Mouse (Mus musculus) MEL (cell line): ENCODE results near the gene Sdhaf4. TPM values are rescaled to one million over a fixed set of nuclear protein-coding genes. Genes with fewer than 3 reads are reported as not detected.

ENCODE experiments used
- DNase-seq: peaks from one replicate; pipeline ENCODE4 v3.0.0; 2011; ENCODE audit warnings: low read depth, low spot score
- H3K27ac ChIP-seq: 2 replicates; pipeline ENCODE4 v1.5.1; 2012; ENCODE audit warnings: low read depth, mild to moderate bottlenecking, control low read depth, low read length, moderate library complexity; ENCODE audit not compliant: control insufficient read depth
- H3K27me3 ChIP-seq, 2 experiments: fragments of 150-350 bp in 1 of 2; sonication (generic) in 1 of 2; 2 replicates each; pipeline ENCODE4 v1.6.1; 2012; ENCODE audit warnings: low read length in 2 of 2, mild to moderate bottlenecking in 2 of 2, improper control_type of control experiment in 1 of 2, moderate library complexity in 1 of 2; ENCODE audit not compliant: insufficient read depth in 2 of 2, control insufficient read depth in 1 of 2
- H3K36me3 ChIP-seq, 2 experiments: 2 replicates each; pipeline ENCODE4 v1.6.1; 2012 to 2014; ENCODE audit warnings: low read length in 2 of 2, improper control_type of control experiment in 1 of 2, inconsistent platforms in 1 of 2, mild to moderate bottlenecking in 1 of 2; ENCODE audit not compliant: insufficient read depth in 2 of 2, control insufficient read depth in 1 of 2
- H3K4me1 ChIP-seq, 2 experiments: fragments of 150-350 bp in 1 of 2; sonication (generic) in 1 of 2; 2 replicates each; pipeline ENCODE4 v1.6.1; 2012; ENCODE audit warnings: low read length in 2 of 2, improper control_type of control experiment in 1 of 2, mild to moderate bottlenecking in 1 of 2; ENCODE audit not compliant: insufficient read depth in 2 of 2, control insufficient read depth in 1 of 2
- H3K4me3 ChIP-seq, 2 experiments: fragments of 150-350 bp in 1 of 2; sonication (generic) in 1 of 2; 2 replicates each; pipeline ENCODE4 v1.5.1; 2012; ENCODE audit warnings: low read depth in 2 of 2, low read length in 2 of 2, mild to moderate bottlenecking in 2 of 2, moderate library complexity in 2 of 2, control low read depth in 1 of 2, improper control_type of control experiment in 1 of 2; ENCODE audit not compliant: control insufficient read depth in 1 of 2, insufficient read depth in 1 of 2
- H3K79me2 ChIP-seq: 2 replicates; pipeline ENCODE4 v1.6.1; 2012; ENCODE audit warnings: mild to moderate bottlenecking, low read length, moderate library complexity; ENCODE audit not compliant: control insufficient read depth, poor library complexity, insufficient read depth
- H3K9ac ChIP-seq: 2 replicates; pipeline ENCODE4 v1.6.1; 2012; ENCODE audit warnings: low read depth, mild to moderate bottlenecking, control low read depth, low read length, moderate library complexity; ENCODE audit not compliant: control insufficient read depth, poor library complexity, severe bottlenecking
- H3K9me3 ChIP-seq: fragments of 150-350 bp; sonication (generic); replicated peaks from 2 replicates; pipeline ENCODE4 v1.6.1; 2012; ENCODE audit warnings: mild to moderate bottlenecking, low read length, improper control_type of control experiment, moderate library complexity; ENCODE audit not compliant: insufficient read depth
- BHLHE40 ChIP-seq: IDR thresholded peaks from 2 replicates; pipeline ENCODE4 v1.6.1; 2012; ENCODE audit warnings: low read depth, mild to moderate bottlenecking, inconsistent platforms, low read length, improper control_type of control experiment, borderline replicate concordance
- CHD2 ChIP-seq: IDR thresholded peaks from 2 replicates; pipeline ENCODE4 v1.6.1; 2011; ENCODE audit warnings: low read length, improper control_type of control experiment
- CTCF ChIP-seq, 3 experiments: IDR thresholded peaks in 2 of 3; conservative IDR thresholded peaks in 1 of 3; 2 replicates each; pipeline ENCODE4 v1.5.1; 2011 to 2012; ENCODE audit warnings: low read length in 3 of 3, low read depth in 2 of 3, mild to moderate bottlenecking in 2 of 3, improper control_type of control experiment in 1 of 3, inconsistent platforms in 1 of 3, mixed read lengths in 1 of 3, moderate library complexity in 1 of 3; ENCODE audit not compliant: control insufficient read depth in 1 of 3, insufficient read depth in 1 of 3, poor library complexity in 1 of 3, severe bottlenecking in 1 of 3
- ELF1 ChIP-seq: IDR thresholded peaks from 2 replicates; pipeline ENCODE4 v1.6.1; 2014; ENCODE audit warnings: low read depth, mild to moderate bottlenecking, inconsistent platforms, low read length, improper control_type of control experiment, moderate library complexity
- EP300 ChIP-seq, 2 experiments: IDR thresholded peaks; 2 replicates each; pipeline ENCODE4 v1.6.1; 2011; ENCODE audit warnings: improper control_type of control experiment in 2 of 2, low read length in 2 of 2, low read depth in 1 of 2, mild to moderate bottlenecking in 1 of 2
- ETS1 ChIP-seq: IDR thresholded peaks from 2 replicates; pipeline ENCODE4 v1.6.1; 2012; ENCODE audit warnings: low read depth, mild to moderate bottlenecking, inconsistent platforms, low read length, improper control_type of control experiment, moderate library complexity
- GABPA ChIP-seq: IDR thresholded peaks from 2 replicates; pipeline ENCODE4 v1.6.1; 2012; ENCODE audit warnings: low read depth, mild to moderate bottlenecking, inconsistent platforms, low read length, improper control_type of control experiment, moderate library complexity
- HCFC1 ChIP-seq: IDR thresholded peaks from 2 replicates; pipeline ENCODE4 v1.6.1; 2012; ENCODE audit warnings: low read depth, mild to moderate bottlenecking, inconsistent platforms, low read length, improper control_type of control experiment, moderate library complexity
- KAT2A ChIP-seq: conservative IDR thresholded peaks from 2 replicates; pipeline ENCODE4 v1.6.1; 2012; ENCODE audit warnings: low read depth, low read length, improper control_type of control experiment, inconsistent platforms
- MAFK ChIP-seq: IDR thresholded peaks from 2 replicates; pipeline ENCODE4 v1.6.1; 2011; ENCODE audit warnings: low read depth, mild to moderate bottlenecking, low read length, improper control_type of control experiment, borderline replicate concordance
- MAX ChIP-seq: IDR thresholded peaks from 2 replicates; pipeline ENCODE4 v1.6.1; 2011; ENCODE audit warnings: low read length, improper control_type of control experiment
- MEF2A ChIP-seq: IDR thresholded peaks from 2 replicates; pipeline ENCODE4 v1.6.1; 2014; ENCODE audit warnings: low read depth, mild to moderate bottlenecking, inconsistent platforms, low read length, improper control_type of control experiment; ENCODE audit not compliant: poor library complexity, insufficient replicate concordance, severe bottlenecking; ENCODE audit errors: extremely low read depth
- MXI1 ChIP-seq: IDR thresholded peaks from 2 replicates; pipeline ENCODE4 v1.6.1; 2011; ENCODE audit warnings: mild to moderate bottlenecking, low read depth, low read length, improper control_type of control experiment
- MYB ChIP-seq: IDR thresholded peaks from 2 replicates; pipeline ENCODE4 v1.6.1; 2011; ENCODE audit warnings: mild to moderate bottlenecking, low read depth, low read length, improper control_type of control experiment
- MYC ChIP-seq: IDR thresholded peaks from 2 replicates; pipeline ENCODE4 v1.6.1; 2011; ENCODE audit warnings: low read depth, mild to moderate bottlenecking, low read length, improper control_type of control experiment, moderate library complexity
- NRF1 ChIP-seq: IDR thresholded peaks from 2 replicates; pipeline ENCODE4 v1.6.1; 2014; ENCODE audit warnings: low read depth, mild to moderate bottlenecking, inconsistent platforms, low read length, improper control_type of control experiment, moderate library complexity; ENCODE audit not compliant: poor library complexity, insufficient read depth, severe bottlenecking
- POLR2AphosphoS2 ChIP-seq: IDR thresholded peaks from 2 replicates; pipeline ENCODE4 v1.6.1; 2011; ENCODE audit warnings: low read length, improper control_type of control experiment
- POLR2AphosphoS5 ChIP-seq: IDR thresholded peaks from 2 replicates; pipeline ENCODE4 v1.6.1; 2012; ENCODE audit warnings: low read depth, borderline replicate concordance, mild to moderate bottlenecking, inconsistent platforms, low read length, moderate library complexity, mixed read lengths
- RCOR1 ChIP-seq: IDR thresholded peaks from 2 replicates; pipeline ENCODE4 v1.6.1; 2012; ENCODE audit warnings: low read depth, mild to moderate bottlenecking, inconsistent platforms, low read length, improper control_type of control experiment
- SIN3A ChIP-seq: IDR thresholded peaks from 2 replicates; pipeline ENCODE4 v1.6.1; 2012; ENCODE audit warnings: low read length, improper control_type of control experiment, inconsistent platforms
- SMC3 ChIP-seq: IDR thresholded peaks from 2 replicates; pipeline ENCODE4 v1.6.1; 2011; ENCODE audit warnings: low read depth, low read length, improper control_type of control experiment
- TBP ChIP-seq: IDR thresholded peaks from 2 replicates; pipeline ENCODE4 v1.8.0; 2011; ENCODE audit warnings: low read depth, low read length, improper control_type of control experiment
- TCF12 ChIP-seq: IDR thresholded peaks from 2 replicates; pipeline ENCODE4 v1.6.1; 2014; ENCODE audit warnings: low read depth, mild to moderate bottlenecking, inconsistent platforms, low read length, improper control_type of control experiment, moderate library complexity
- UBTF ChIP-seq: IDR thresholded peaks from 2 replicates; pipeline ENCODE4 v1.6.1; 2012; ENCODE audit warnings: low read depth, mild to moderate bottlenecking, inconsistent platforms, low read length, improper control_type of control experiment, moderate library complexity, borderline replicate concordance; ENCODE audit not compliant: insufficient read depth
- USF1 ChIP-seq: IDR thresholded peaks from 2 replicates; pipeline ENCODE4 v1.6.1; 2014; ENCODE audit warnings: low read depth, mild to moderate bottlenecking, inconsistent platforms, low read length, improper control_type of control experiment, moderate library complexity
- USF2 ChIP-seq, 2 experiments: IDR thresholded peaks; 2 replicates each; pipeline ENCODE4 v1.6.1; 2011 to 2012; ENCODE audit warnings: improper control_type of control experiment in 2 of 2, low read length in 2 of 2, borderline replicate concordance in 1 of 2, inconsistent platforms in 1 of 2, low read depth in 1 of 2, mild to moderate bottlenecking in 1 of 2; ENCODE audit not compliant: insufficient read depth in 1 of 2
- ZC3H11A ChIP-seq: IDR thresholded peaks from 2 replicates; pipeline ENCODE4 v1.6.1; 2012; ENCODE audit warnings: low read depth, mild to moderate bottlenecking, inconsistent platforms, low read length, improper control_type of control experiment
- ZMIZ1 ChIP-seq: IDR thresholded peaks from 2 replicates; pipeline ENCODE4 v1.6.1; 2012; ENCODE audit warnings: low read depth, mild to moderate bottlenecking, inconsistent platforms, low read length, improper control_type of control experiment, moderate library complexity
- ZNF384 ChIP-seq: IDR thresholded peaks from 2 replicates; pipeline ENCODE4 v1.6.1; 2012; ENCODE audit warnings: low read depth, mild to moderate bottlenecking, inconsistent platforms, low read length, improper control_type of control experiment
- polyA plus RNA-seq, 2 experiments: library from polyadenylated mRNA; stranded (reverse) in 1 of 2; unstranded in 1 of 2; fragments of >175 nt in 1 of 2; fragments of >200 nt in 1 of 2; gene quantifications; 2 replicates each; pipeline versions ENCODE4 v1.2.1 to v1.2.4; 2012; ENCODE audit warnings: low replicate concordance in 2 of 2, low read depth in 1 of 2; ENCODE audit not compliant: insufficient read length in 2 of 2, insufficient read depth in 1 of 2, missing spikeins in 1 of 2
- total RNA-seq: library from RNA; depleted of rRNA; stranded (reverse); fragments of 300-350 nt; gene quantifications from 2 replicates; pipeline ENCODE4 v1.2.3, GENCODE M21; 2012

Sdhaf4 gene
- total and polyA plus RNA-seq, 3 experiments, result 15.8 to 28.5 TPM; not detected in 1

DNA sequence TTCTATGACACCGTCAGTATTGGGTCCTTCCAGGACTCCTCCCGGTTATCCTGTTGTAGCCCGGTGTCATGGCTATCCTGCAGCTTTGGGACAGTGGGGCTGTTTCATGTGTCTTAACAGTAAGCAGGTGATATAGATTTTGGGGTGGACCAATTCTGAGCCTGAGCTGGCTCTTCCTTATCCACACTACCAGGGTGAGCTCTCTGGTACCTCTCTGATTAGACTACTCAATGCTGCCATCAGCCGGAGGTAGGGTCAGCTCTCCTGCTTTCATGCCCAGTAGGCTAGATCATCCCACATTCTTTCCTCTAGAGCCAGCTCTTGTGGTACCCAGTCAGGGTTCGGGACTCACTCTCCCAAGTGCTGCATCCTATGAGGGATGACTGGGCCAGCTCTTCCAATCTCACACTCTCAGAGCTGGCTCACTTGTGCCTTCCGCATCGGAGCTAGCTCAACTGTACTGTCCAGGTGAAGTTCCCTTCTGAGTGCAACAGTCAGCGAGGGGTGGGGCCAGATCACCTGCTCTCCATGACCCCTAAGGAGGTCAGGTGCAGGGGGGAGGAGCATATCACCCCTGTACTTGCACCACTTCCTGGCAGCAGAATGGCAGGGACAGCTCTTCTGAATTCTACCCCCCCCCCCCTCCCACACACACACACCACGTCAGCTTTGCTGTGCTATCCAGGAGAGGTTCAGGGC is 37.3 kb downstream of the Sdhaf4 start:
- H3K4me3 ChIP-seq, result no peak overlapping the region
- no peaks in the 10 kb centered on the region for H3K27me3 ChIP-seq
- H3K9ac ChIP-seq, result no peak overlapping the region
- H3K27ac ChIP-seq, result no peak overlapping the region
- H3K4me1 ChIP-seq, result peaks cover 0 to 8% of the 10 kb centered on the region in 2 experiments; a peak in 2 of 4 replicates
- no peak for TF ChIP-seq POLR2AphosphoS2
- no peak for TF ChIP-seq USF2 (IDR thresholded peaks at IDR 0.05; ENCODE audit: borderline replicate concordance in 1 of 2, insufficient read depth in 1 of 2, low read depth in 1 of 2, low read length in 2 of 2)
- no peak for TF ChIP-seq ZC3H11A
- TF ChIP-seq MAX, result no peak
- no peak for TF ChIP-seq ZMIZ1
- TF ChIP-seq POLR2AphosphoS5, result no peak
- DNase-seq, result no peak
- no peaks in the 10 kb centered on the region; a peak in 1 of 4 replicates for H3K36me3 ChIP-seq
- no peaks in the 10 kb centered on the region for H3K79me2 ChIP-seq
- H3K9me3 ChIP-seq, result no peaks in the 10 kb centered on the region

DNA sequence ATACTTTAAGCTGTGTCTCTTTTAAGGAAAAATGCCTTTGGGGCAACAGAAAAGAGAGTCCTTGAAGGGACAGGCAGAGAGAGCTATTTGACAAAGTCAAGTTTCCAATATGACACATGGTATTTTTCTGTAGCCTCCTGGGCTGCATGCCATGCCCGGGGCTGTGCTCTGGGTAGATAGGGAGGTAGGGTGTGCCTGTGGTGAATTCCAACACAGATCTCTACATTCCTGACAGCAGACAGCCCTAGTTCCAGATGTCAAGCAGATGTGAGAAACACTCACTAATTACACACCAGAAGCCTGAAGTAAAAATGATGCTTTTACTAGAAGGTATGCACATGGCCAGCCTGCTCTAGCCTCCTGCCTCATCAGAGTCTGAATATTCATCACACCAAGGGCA is 39.2 kb downstream of the Sdhaf4 start:
- no peaks in the 10 kb centered on the region for H3K9me3 ChIP-seq
- no peak overlapping the region for H3K27ac ChIP-seq
- peaks cover 0 to 8% of the 10 kb centered on the region in 2 experiments; a peak in 2 of 4 replicates for H3K4me1 ChIP-seq
- H3K27me3 ChIP-seq, result no peaks in the 10 kb centered on the region; a peak in 1 of 4 replicates
- peak; percentile 82 for DNase-seq
- no peaks in the 10 kb centered on the region; a peak in 1 of 4 replicates for H3K36me3 ChIP-seq
- no peaks in the 10 kb centered on the region for H3K79me2 ChIP-seq
- H3K9ac ChIP-seq, result no peak overlapping the region
- no peak overlapping the region for H3K4me3 ChIP-seq
- TF ChIP-seq SIN3A, result peak; percentile 65
- TF ChIP-seq MYB, result no peak
- no peak for TF ChIP-seq HCFC1
- no peak for TF ChIP-seq GABPA
- TF ChIP-seq KAT2A, result no peak
- no peak for TF ChIP-seq UBTF
- peak; percentile 35; the same call in 1 of the 2 replicates for TF ChIP-seq RCOR1
- no peak for TF ChIP-seq ZMIZ1
- TF ChIP-seq TCF12, result peak; percentile 81
- TF ChIP-seq MYC, result 0 out of 2 replicates have a peak, but pooled peaks have one; percentile 70
- TF ChIP-seq TBP, result no peak
- TF ChIP-seq NRF1, result no peak
- no peak for TF ChIP-seq ZNF384
- TF ChIP-seq USF1, result no peak
- TF ChIP-seq CTCF (IDR thresholded peaks at IDR 0.05 in 2 of 3, conservative IDR thresholded peaks at IDR 0.05 in 1 of 3; ENCODE audit: control insufficient read depth in 1 of 3, insufficient read depth in 1 of 3, low read depth in 2 of 3, low read length in 3 of 3, poor library complexity in 1 of 3, severe bottlenecking in 1 of 3), result no peak
- no peak for TF ChIP-seq POLR2AphosphoS5
- no peak for TF ChIP-seq BHLHE40
- TF ChIP-seq ETS1, result peak; percentile 48; the same call in 1 of the 2 replicates
- TF ChIP-seq SMC3, result no peak
- TF ChIP-seq CHD2, result no peak
- TF ChIP-seq MXI1, result peak; percentile 54
- peak; percentile 24; the same call in 1 of the 2 replicates for TF ChIP-seq MEF2A
- 0 out of 2 replicates have a peak, but pooled peaks have one; percentile 24 for TF ChIP-seq MAFK
- TF ChIP-seq EP300 (IDR thresholded peaks at IDR 0.05; ENCODE audit: low read depth in 1 of 2, low read length in 2 of 2), result peak; percentile 84 to 90
- TF ChIP-seq POLR2AphosphoS2, result no peak
- peak; percentile 52 for TF ChIP-seq MAX
- TF ChIP-seq ELF1, result no peak
